Mouse (Mus musculus) heart, postnatal 0 days (tissue): ENCODE measurements at regions not wholly inside any gene's neighbourhood (a gene's known extent, or its start where the extent isn't known, plus 50 kb on each side); places are given as distances from the start of the nearest gene placed in this dataset.

Experiments used
- ATAC-seq: fragments of 200-750 bp; cut with Nextera tagmentation; 2 replicates; pipeline ENCODE4 v1.8.0; 2017; ENCODE audit warnings: low read depth, moderate number of reproducible peaks, moderate library complexity; ENCODE audit not compliant: insufficient read depth
- DNase-seq: peaks from one replicate; pipeline ENCODE4 v3.0.0-alpha.2; 2016; ENCODE audit warnings: low spot score
- H3K27ac ChIP-seq: fragments of 300-500 bp; sonication (generic); 2 replicates; pipeline ENCODE4 v1.5.1; 2014; ENCODE audit warnings: low read depth, mild to moderate bottlenecking
- H3K27me3 ChIP-seq: fragments of 300-500 bp; sonication (generic); 2 replicates; pipeline ENCODE4 v1.6.1; 2014; ENCODE audit warnings: low read length, mixed read lengths; ENCODE audit not compliant: control insufficient read depth, insufficient read depth
- H3K36me3 ChIP-seq: fragments of 300-500 bp; sonication (generic); replicated peaks from 2 replicates; pipeline ENCODE4 v1.6.1; 2014; ENCODE audit warnings: low read length, mixed read lengths; ENCODE audit not compliant: control insufficient read depth, insufficient read depth
- H3K4me1 ChIP-seq: fragments of 300-500 bp; sonication (generic); 2 replicates; pipeline ENCODE4 v1.6.1; 2014; ENCODE audit warnings: antibody characterized with exemption; ENCODE audit not compliant: control insufficient read depth, insufficient read depth
- H3K4me2 ChIP-seq: fragments of 300-500 bp; sonication (generic); 2 replicates; pipeline ENCODE4 v1.6.1; 2014; ENCODE audit warnings: low read depth, mild to moderate bottlenecking, low read length, moderate library complexity
- H3K4me3 ChIP-seq: fragments of 300-500 bp; sonication (generic); 2 replicates; pipeline ENCODE4 v1.5.1; 2014; ENCODE audit warnings: low read depth, low read length
- H3K9ac ChIP-seq: fragments of 300-500 bp; sonication (generic); replicated peaks from 2 replicates; pipeline ENCODE4 v1.6.1; 2014; ENCODE audit warnings: low read depth, low read length, mixed read lengths
- H3K9me3 ChIP-seq: fragments of 300-500 bp; sonication (generic); replicated peaks from 2 replicates; pipeline ENCODE4 v1.6.1; 2016; ENCODE audit warnings: low read length; ENCODE audit not compliant: control insufficient read depth
- CTCF ChIP-seq: IDR thresholded peaks from 2 replicates; pipeline ENCODE4 v1.5.1; 2016; ENCODE audit warnings: antibody characterized with exemption, control low read depth, low read depth
- EP300 ChIP-seq: IDR thresholded peaks from 2 replicates; pipeline ENCODE4 v1.6.1; 2016; ENCODE audit warnings: antibody characterized with exemption, low read depth
- WGBS: fragments of 180-500 bp; shearing (Covaris S2); extraction: QIAGEN DNeasy Blood & Tissue Kit; methylation state at CpG from one replicate; pipeline ENCODE4 v1.1.7; 2014; 5-methylcytosine and 5-hydroxymethylcytosine counted together

- ATAC-seq (peak; percentile 94), DNase-seq (peak; percentile 97)
- Histone ChIP-seq H3K4me2 (peak overlapping the region; percentile 29), H3K36me3 (no peaks in the 10 kb centered on the region), H3K27me3 (no peaks in the 10 kb centered on the region), H3K9me3 (no peaks in the 10 kb centered on the region), H3K4me1 (peaks cover 53% of the 10 kb centered on the region), H3K9ac (0 out of 2 replicates have a peak overlapping the region, but pooled peaks have one; percentile 3), H3K27ac (peak overlapping the region; percentile 96), H3K4me3 (0 out of 2 replicates have a peak overlapping the region, but pooled peaks have one; percentile 0)
- TF ChIP-seq EP300 = peak; percentile 93
- TF ChIP-seq CTCF = no peak
- WGBS = 1% methylated on average over 7 of the region's 7 CpGs
These were observed 308.6 kb downstream of the Gm49356 start for GRCm38 (mm10) chr15:59197455-59198391.

GRCm38 (mm10) chr15:59201386-59201785 is 312.3 kb downstream of the Gm49356 start:
- H3K4me2 ChIP-seq = no peak overlapping the region
- ATAC-seq = no peak

GRCm38 (mm10) chr15:59201894-59202670 is 313.0 kb downstream of the Gm49356 start:
- H3K4me1 ChIP-seq = peaks cover 47% of the 10 kb centered on the region
- ATAC-seq (no peak), DNase-seq (no peak)
- no peak overlapping the region for H3K4me3 ChIP-seq
- TF ChIP-seq CTCF = no peak
- TF ChIP-seq EP300 = no peak
- H3K27ac ChIP-seq = peak overlapping the region; percentile 64
- peak overlapping the region; percentile 1; the same call in 1 of the 2 replicates for H3K9ac ChIP-seq
- no peaks in the 10 kb centered on the region for H3K36me3 ChIP-seq
- no peaks in the 10 kb centered on the region for H3K27me3 ChIP-seq
- H3K9me3 ChIP-seq = no peaks in the 10 kb centered on the region
- 57% methylated on average over 19 of the region's 19 CpGs for WGBS
- peak overlapping the region; percentile 26; the same call in 1 of the 2 replicates for H3K4me2 ChIP-seq

More at GRCm38 (mm10) chr15:59201386-59201785, 312.3 kb downstream of the Gm49356 start:
- no peak overlapping the region for H3K4me3 ChIP-seq
- no peaks in the 10 kb centered on the region for H3K36me3 ChIP-seq
- TF ChIP-seq EP300 (no peak), CTCF (no peak)
- peak; percentile 57 for DNase-seq
- peaks cover 54% of the 10 kb centered on the region for H3K4me1 ChIP-seq
- no peaks in the 10 kb centered on the region for H3K9me3 ChIP-seq
- no peaks in the 10 kb centered on the region for H3K27me3 ChIP-seq
- WGBS = 36% methylated on average over 7 of the region's 7 CpGs
- H3K9ac ChIP-seq = no peak overlapping the region
- H3K27ac ChIP-seq = peak overlapping the region; percentile 64

GRCm38 (mm10) chr15:59203097-59203849 is 314.2 kb downstream of the Gm49356 start:
- no peak for DNase-seq
- Histone ChIP-seq H3K4me1 (peaks cover 41% of the 10 kb centered on the region), H3K36me3 (no peaks in the 10 kb centered on the region), H3K9ac (0 out of 2 replicates have a peak overlapping the region, but pooled peaks have one; percentile 1), H3K27me3 (no peaks in the 10 kb centered on the region), H3K9me3 (no peaks in the 10 kb centered on the region), H3K4me3 (no peak overlapping the region), H3K4me2 (no peak overlapping the region), H3K27ac (peak overlapping the region; percentile 64; the same call in 1 of the 2 replicates)
- WGBS = 68% methylated on average over 17 of the region's 17 CpGs
- ATAC-seq = no peak
- TF ChIP-seq EP300 = no peak
- TF ChIP-seq CTCF = no peak
